In the genomic region with DNA sequence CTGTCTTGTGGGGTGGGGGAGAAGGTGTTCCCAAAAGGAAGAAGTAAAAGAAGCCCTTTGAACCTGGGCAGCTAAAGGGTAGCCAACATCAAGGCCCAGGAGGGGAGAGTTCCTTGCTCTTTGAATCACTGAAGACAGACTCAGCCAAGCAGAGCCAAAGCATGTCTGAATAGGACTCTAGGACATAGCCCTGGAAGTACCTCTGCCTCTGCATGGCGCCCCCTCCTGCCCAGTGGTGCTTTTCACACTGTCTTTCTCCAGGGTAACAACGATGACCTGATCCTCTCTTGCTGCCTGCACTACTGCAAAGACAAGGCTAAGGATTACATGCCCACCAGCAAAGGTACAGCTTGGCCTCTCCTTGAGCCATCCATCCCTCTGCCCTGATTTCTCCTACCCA, we compare ENCODE assay signal across 9 mouse cellular contexts. TPM values are rescaled to one million over a fixed set of nuclear protein-coding genes. Genes with fewer than 3 reads are reported as not detected.
DNase-seq lines count a peak whose midpoint lies in the region; ATAC-seq and TF ChIP-seq lines count a peak whose summit lies in the region.
"Had no signal": no experiment of that assay in that cellular context is flagged by ENCODE, and none has a peak within 500 bp of the region (broad histone marks: within the 10 kb centered on the region; RNA-seq: fewer than 3 reads in every experiment).

No protein-coding gene starts in this region.

- ATAC-seq in liver, embryonic 12.5 days: no peak
- no peak for ATAC-seq in intestine, embryonic 15.5 days

- no peaks in the 10 kb centered on the region for H3K27me3 ChIP-seq in liver, adult 2 months (ENCODE audit: control insufficient read depth, insufficient read depth, low read length)
- H3K27me3 ChIP-seq in liver, embryonic 12.5 days (replicated peaks): peaks cover 18% of the 10 kb centered on the region
- H3K27me3 ChIP-seq in intestine, embryonic 15.5 days (replicated peaks): no peaks in the 10 kb centered on the region; the same call in 1 of the 2 replicates
- no peaks in the 10 kb centered on the region for H3K27me3 ChIP-seq in small intestine, adult 2 months (ENCODE audit: control insufficient read depth, insufficient read depth, low read length)
- H3K27me3 ChIP-seq: megakaryocyte, embryonic 14.5 days had no signal

- H3K9me3 ChIP-seq in liver, embryonic 12.5 days (replicated peaks): no peaks in the 10 kb centered on the region
- H3K9me3 ChIP-seq in intestine, embryonic 15.5 days: no peaks in the 10 kb centered on the region
- H3K9me3 ChIP-seq: megakaryocyte, embryonic 14.5 days had no signal

- H3K9ac ChIP-seq in liver, adult 2 months (ENCODE audit: low read depth, low read length): no peak overlapping the region
- H3K9ac ChIP-seq in liver, embryonic 12.5 days: no peak overlapping the region
- H3K9ac ChIP-seq in intestine, embryonic 15.5 days: no peak overlapping the region

- peak; percentile 80 for TF ChIP-seq CTCF in liver, adult 2 months (IDR thresholded peaks at IDR 0.05; ENCODE audit: low read depth, low read length)
- TF ChIP-seq CTCF in small intestine, adult 2 months (IDR thresholded peaks at IDR 0.05; ENCODE audit: extremely low read depth, insufficient read length, insufficient replicate concordance, low read depth, low read length): peak; percentile 54; the same call in 1 of the 2 replicates

- H3K4me1 ChIP-seq in liver, adult 2 months (ENCODE audit: control insufficient read depth, insufficient read depth, low read length): peaks cover 7% of the 10 kb centered on the region; the same call in 1 of the 2 replicates
- H3K4me1 ChIP-seq in liver, embryonic 12.5 days: peaks cover 37% of the 10 kb centered on the region
- H3K4me1 ChIP-seq in intestine, embryonic 15.5 days (replicated peaks): peaks cover 43% of the 10 kb centered on the region
- peaks cover 5% of the 10 kb centered on the region; the same call in 1 of the 2 replicates for H3K4me1 ChIP-seq in small intestine, adult 2 months (ENCODE audit: control insufficient read depth, insufficient read depth, insufficient read length, low read length)

- DNase-seq in liver, adult 2 months (ENCODE audit: extremely low read depth, low read depth, low spot score): no peak
- peak; percentile 77 for DNase-seq in adrenal gland, postnatal 14 days
- no peak for DNase-seq in urinary bladder, postnatal 14 days (ENCODE audit: low spot score)
- no peak for DNase-seq in frontal cortex, postnatal 10 days (ENCODE audit: low spot score in 2 of 2)
- no peak for DNase-seq in layer of hippocampus, postnatal 36 days

- no peak overlapping the region for H3K27ac ChIP-seq in liver, adult 2 months (replicated peaks; ENCODE audit: insufficient read depth, low read depth, low read length)
- H3K27ac ChIP-seq in liver, embryonic 12.5 days: no peak overlapping the region
- H3K27ac ChIP-seq in intestine, embryonic 15.5 days: peak overlapping the region; percentile 79; the same call in 1 of the 2 replicates
- no peak overlapping the region for H3K27ac ChIP-seq in small intestine, adult 2 months (ENCODE audit: insufficient read depth, low read depth, low read length)

- WGBS in liver, adult 2 months: 57% methylated on average over 2 of the region's 2 CpGs
- 29% methylated on average over 2 of the region's 2 CpGs for WGBS in liver, embryonic 12.5 days (ENCODE audit: insufficient replicate concordance)
- 76% methylated on average over 2 of the region's 2 CpGs for WGBS in intestine, embryonic 15.5 days
- WGBS in small intestine, adult 2 months: 71% methylated on average over 2 of the region's 2 CpGs

- H3K79me2 ChIP-seq in liver, adult 2 months (ENCODE audit: control insufficient read depth, insufficient read depth, low read length): no peaks in the 10 kb centered on the region

- H3K36me3 ChIP-seq in liver, adult 2 months (ENCODE audit: control insufficient read depth, insufficient read depth, low read length): peaks cover 4% of the 10 kb centered on the region; the same call in 1 of the 2 replicates
- peaks cover 46% of the 10 kb centered on the region for H3K36me3 ChIP-seq in liver, embryonic 12.5 days
- H3K36me3 ChIP-seq in intestine, embryonic 15.5 days: peaks cover 13% of the 10 kb centered on the region; the same call in 1 of the 2 replicates
- H3K36me3 ChIP-seq in small intestine, adult 2 months (ENCODE audit: control insufficient read depth, insufficient read depth, low read length): peaks cover 38% of the 10 kb centered on the region

- no peak overlapping the region for H3K4me2 ChIP-seq in liver, embryonic 12.5 days
- H3K4me2 ChIP-seq in intestine, embryonic 15.5 days (replicated peaks): no peak overlapping the region

- TF ChIP-seq POLR2A in liver, adult 2 months (IDR thresholded peaks at IDR 0.05; ENCODE audit: extremely low read depth, insufficient read depth, low read length): no peak
- no peak for TF ChIP-seq POLR2A in small intestine, adult 2 months (IDR thresholded peaks at IDR 0.05; ENCODE audit: low read depth, low read length)

- H3K4me3 ChIP-seq in liver, adult 2 months (ENCODE audit: insufficient read depth, low read depth, low read length): no peak overlapping the region
- H3K4me3 ChIP-seq in liver, embryonic 12.5 days: no peak overlapping the region
- no peak overlapping the region for H3K4me3 ChIP-seq in intestine, embryonic 15.5 days (replicated peaks)
- H3K4me3 ChIP-seq in small intestine, adult 2 months (ENCODE audit: low read depth, low read length): no peak overlapping the region
- H3K4me3 ChIP-seq: megakaryocyte, embryonic 14.5 days had no signal

RNA-seq across cellular contexts. Expression of a gene that starts 9.8 kb away (rescaled TPM):
- 1.1 and 1.8 TPM in 2 replicates for total RNA-seq in liver, adult 2 months (2014; rRNA removed)
- polyA plus RNA-seq in liver, adult 2 months (2012; rRNA removed): 3.8 and 4.3 TPM in 2 replicates
- 4.6 and 5.8 TPM in 2 replicates for polyA plus RNA-seq in liver, embryonic 12.5 days (2016; fragmentation: Nextera tagmentation; extraction: Ambion mirVana)
- 14.5 and 17.0 TPM in 2 replicates for total RNA-seq in adrenal gland, postnatal 14 days (2021)
- polyA plus RNA-seq in intestine, embryonic 15.5 days (2015; fragmentation: Nextera tagmentation; extraction: Ambion mirVana): 20.3 and 22.0 TPM in 2 replicates
- 22.9 and 29.6 TPM in 2 replicates for polyA plus RNA-seq in small intestine, adult 2 months (2012; rRNA removed)
- total RNA-seq in layer of hippocampus, postnatal 36 days (2021): 1 to 10 TPM; 2.8 to 3.6 TPM

RNA-seq across cellular contexts. Expression of a gene that starts 19.1 kb away (rescaled TPM):
- 6.7 and 6.9 TPM in 2 replicates for total RNA-seq in liver, adult 2 months (2014; rRNA removed)
- 5.7 and 8.0 TPM in 2 replicates for polyA plus RNA-seq in liver, adult 2 months (2012; rRNA removed)
- polyA plus RNA-seq in liver, embryonic 12.5 days (2016; fragmentation: Nextera tagmentation; extraction: Ambion mirVana): 17.6 and 17.9 TPM in 2 replicates
- 14.5 and 15.8 TPM in 2 replicates for total RNA-seq in adrenal gland, postnatal 14 days (2021)
- 21.3 and 21.4 TPM in 2 replicates for polyA plus RNA-seq in intestine, embryonic 15.5 days (2015; fragmentation: Nextera tagmentation; extraction: Ambion mirVana)
- polyA plus RNA-seq in small intestine, adult 2 months (2012; rRNA removed): 12.8 and 14.2 TPM in 2 replicates
- 10 to 100 TPM; 18.0 to 19.9 TPM for total RNA-seq in layer of hippocampus, postnatal 36 days (2021)

RNA-seq across cellular contexts. Expression of a gene that starts 31.5 kb away (rescaled TPM):
- total RNA-seq in liver, adult 2 months (2014; rRNA removed): 11.3 and 14.2 TPM in 2 replicates
- 49.1 and 53.5 TPM in 2 replicates for polyA plus RNA-seq in liver, adult 2 months (2012; rRNA removed)
- 19.7 and 20.5 TPM in 2 replicates for polyA plus RNA-seq in liver, embryonic 12.5 days (2016; fragmentation: Nextera tagmentation; extraction: Ambion mirVana)
- 22.3 and 28.5 TPM in 2 replicates for total RNA-seq in adrenal gland, postnatal 14 days (2021)
- 23.4 and 23.8 TPM in 2 replicates for polyA plus RNA-seq in intestine, embryonic 15.5 days (2015; fragmentation: Nextera tagmentation; extraction: Ambion mirVana)
- 9.9 and 13.7 TPM in 2 replicates for polyA plus RNA-seq in small intestine, adult 2 months (2012; rRNA removed)
- total RNA-seq in layer of hippocampus, postnatal 36 days (2021): 10 to 100 TPM; 33.4 to 33.9 TPM

RNA-seq across cellular contexts. Expression of a gene that starts 34.0 kb away (rescaled TPM):
- 1.3 and 2.4 TPM in 2 replicates for total RNA-seq in liver, adult 2 months (2014; rRNA removed)
- polyA plus RNA-seq in liver, adult 2 months (2012; rRNA removed): 9.5 and 10.0 TPM in 2 replicates
- 1.2 and 1.3 TPM in 2 replicates for polyA plus RNA-seq in liver, embryonic 12.5 days (2016; fragmentation: Nextera tagmentation; extraction: Ambion mirVana)
- 29.5 and 32.6 TPM in 2 replicates for total RNA-seq in adrenal gland, postnatal 14 days (2021)
- polyA plus RNA-seq in intestine, embryonic 15.5 days (2015; fragmentation: Nextera tagmentation; extraction: Ambion mirVana): 1.7 and 1.8 TPM in 2 replicates
- polyA plus RNA-seq in small intestine, adult 2 months (2012; rRNA removed): 8.6 and 11.8 TPM in 2 replicates
- total RNA-seq in layer of hippocampus, postnatal 36 days (2021): 100 to 1,000 TPM; 103 to 107 TPM
